Mouse (Mus musculus) bone marrow, adult 2 months (tissue): ENCODE results near the gene Klhdc1. TPM values are rescaled to one million over a fixed set of nuclear protein-coding genes. Genes with fewer than 3 reads are reported as not detected.
A peak's percentile ranks its signal among the peaks of the same experiment; 100 is the strongest.

ENCODE experiments used
- H3K27ac ChIP-seq: fragments of 200-500 bp; 2 replicates; pipeline ENCODE4 v1.5.1; 2012; ENCODE audit warnings: low read depth, mild to moderate bottlenecking, control low read depth, inconsistent platforms, low read length; ENCODE audit not compliant: control insufficient read depth, poor library complexity, insufficient read depth
- H3K4me1 ChIP-seq: fragments of 200-500 bp; 2 replicates; pipeline ENCODE4 v1.6.1; 2011; ENCODE audit warnings: low read length; ENCODE audit not compliant: control insufficient read depth, insufficient read depth
- H3K4me3 ChIP-seq: fragments of 200-500 bp; replicated peaks from 2 replicates; pipeline ENCODE3; 2011; ENCODE audit warnings: mild to moderate bottlenecking, low read depth, low read length, control low read depth; ENCODE audit not compliant: control insufficient read depth
- CTCF ChIP-seq: fragments of 200-500 bp; IDR thresholded peaks from 2 replicates; pipeline ENCODE4 v1.5.1; 2011; ENCODE audit warnings: low read length, control low read depth; ENCODE audit not compliant: control insufficient read depth, insufficient read depth
- POLR2A ChIP-seq: fragments of 200-500 bp; IDR thresholded peaks from 2 replicates; pipeline ENCODE4 v1.6.1; 2011; ENCODE audit warnings: low read depth, mild to moderate bottlenecking, control low read depth, low read length, borderline replicate concordance; ENCODE audit not compliant: control insufficient read depth
- WGBS: fragments of 180-500 bp; shearing (Covaris S2); methylation state at CpG from one replicate; pipeline ENCODE4 v1.1.7; 2018; 5-methylcytosine and 5-hydroxymethylcytosine counted together
- polyA plus RNA-seq: library from polyadenylated mRNA; stranded (reverse); fragments of >200 nt; gene quantifications from 2 replicates; pipeline ENCODE4 v1.2.4, GENCODE M21; 2011; ENCODE audit warnings: low replicate concordance; ENCODE audit not compliant: missing spikeins, insufficient read depth, insufficient read length

The Klhdc1 gene
- polyA plus RNA-seq, 1 experiment: not detected

GRCm38 (mm10) chr12:69306333-69306732 lies 65.4 kb downstream of the Klhdc1 start:
- Histone ChIP-seq H3K27ac (no peak overlapping the region), H3K4me3 (no peak overlapping the region), H3K4me1 (no peaks in the 10 kb centered on the region)
- WGBS: 92% methylated on average over 7 of the region's 7 CpGs
- TF ChIP-seq CTCF: no peak
- TF ChIP-seq POLR2A: no peak

GRCm38 (mm10) chr12:69309659-69310058 lies 68.7 kb downstream of the Klhdc1 start:
- H3K4me3 ChIP-seq: no peak overlapping the region
- WGBS: 91% methylated on average over 4 of the region's 4 CpGs

GRCm38 (mm10) chr12:69318431-69318830 lies 77.5 kb downstream of the Klhdc1 start:
- Histone ChIP-seq H3K4me1 (no peaks in the 10 kb centered on the region), H3K27ac (no peak overlapping the region), H3K4me3 (no peak overlapping the region)
- TF ChIP-seq CTCF (no peak), POLR2A (no peak)

More at GRCm38 (mm10) chr12:69309659-69310058, 68.7 kb downstream of the Klhdc1 start:
- Histone ChIP-seq H3K4me1 (no peaks in the 10 kb centered on the region), H3K27ac (no peak overlapping the region)
- TF ChIP-seq POLR2A (no peak), CTCF (no peak)

GRCm38 (mm10) chr12:69331187-69331586 lies 90.2 kb downstream of the Klhdc1 start:
- H3K4me1 ChIP-seq: no peaks in the 10 kb centered on the region; the same call in 1 of the 2 replicates
- no peak for TF ChIP-seq CTCF
- TF ChIP-seq POLR2A: no peak
- H3K4me3 ChIP-seq: no peak overlapping the region
- WGBS: 43% methylated on average over 3 of the region's 3 CpGs
- H3K27ac ChIP-seq: no peak overlapping the region

GRCm38 (mm10) chr12:69332147-69332546 lies 91.2 kb downstream of the Klhdc1 start:
- H3K27ac ChIP-seq: peak overlapping the region; percentile 62
- TF ChIP-seq CTCF (no peak), POLR2A (no peak)
- 14% methylated on average over 1 of the region's 1 CpGs for WGBS
- no peaks in the 10 kb centered on the region; the same call in 1 of the 2 replicates for H3K4me1 ChIP-seq
- no peak overlapping the region for H3K4me3 ChIP-seq

- TF ChIP-seq POLR2A: no peak
- TF ChIP-seq CTCF: no peak
- Histone ChIP-seq H3K27ac (no peak overlapping the region; the same call in 1 of the 2 replicates), H3K4me3 (no peak overlapping the region), H3K4me1 (no peaks in the 10 kb centered on the region; the same call in 1 of the 2 replicates)
- 76% methylated on average over 2 of the region's 2 CpGs for WGBS
These were observed 92.6 kb downstream of the Klhdc1 start for GRCm38 (mm10) chr12:69333547-69333946.

Other genes starting within 250 kb of the Klhdc1 start
- gene Rps29, start 82.0 kb upstream of the Klhdc1 start, polyA plus RNA-seq: 1,025 and 1,436 TPM in 2 replicates
- 14.2 and 17.3 TPM in 2 replicates for gene Lrr1, start 72.4 kb upstream of the Klhdc1 start, polyA plus RNA-seq
- 622 and 901 TPM in 2 replicates for gene Rpl36al, start 57.1 kb upstream of the Klhdc1 start, polyA plus RNA-seq
- gene Mgat2, start 57.0 kb upstream of the Klhdc1 start, polyA plus RNA-seq: 7.5 and 13.2 TPM in 2 replicates
- gene Gm49383, start 44.1 kb upstream of the Klhdc1 start, polyA plus RNA-seq: 3.0 TPM in 1 of 2 replicates, not detected in the other
- 2.1 and 3.1 TPM in 2 replicates for gene Dnaaf2, start 42.7 kb upstream of the Klhdc1 start, polyA plus RNA-seq
- gene Gm49384, start 36.9 kb upstream of the Klhdc1 start, polyA plus RNA-seq: 22.6 and 26.6 TPM in 2 replicates
- 9.1 and 16.1 TPM in 2 replicates for gene Pole2, start 13.0 kb upstream of the Klhdc1 start, polyA plus RNA-seq
- 26.7 and 27.7 TPM in 2 replicates for gene Klhdc2, start 55.5 kb downstream of the Klhdc1 start, polyA plus RNA-seq
- 28.9 and 43.5 TPM in 2 replicates for gene Nemf, start 116.0 kb downstream of the Klhdc1 start, polyA plus RNA-seq
- 48.1 and 48.4 TPM in 2 replicates for gene Arf6, start 131.0 kb downstream of the Klhdc1 start, polyA plus RNA-seq
- not detected in 2 replicates for gene Gm9887, start 131.3 kb downstream of the Klhdc1 start, polyA plus RNA-seq